Mouse (Mus musculus) embryonic fibroblast, embryonic 13.5 days (primary cell): Measurements from ENCODE around the gene Vstm4.

Experiments used
- CTCF ChIP-seq: IDR thresholded peaks from 2 replicates; pipeline ENCODE4 v1.5.1; 2011; ENCODE audit warnings: mild to moderate bottlenecking, control low read depth, low read length, moderate library complexity, borderline replicate concordance; ENCODE audit not compliant: insufficient read depth
- POLR2A ChIP-seq: IDR thresholded peaks from 2 replicates; pipeline ENCODE4 v1.6.1; 2011; ENCODE audit warnings: low read depth, mild to moderate bottlenecking, control low read depth, low read length, moderate library complexity

DNA sequence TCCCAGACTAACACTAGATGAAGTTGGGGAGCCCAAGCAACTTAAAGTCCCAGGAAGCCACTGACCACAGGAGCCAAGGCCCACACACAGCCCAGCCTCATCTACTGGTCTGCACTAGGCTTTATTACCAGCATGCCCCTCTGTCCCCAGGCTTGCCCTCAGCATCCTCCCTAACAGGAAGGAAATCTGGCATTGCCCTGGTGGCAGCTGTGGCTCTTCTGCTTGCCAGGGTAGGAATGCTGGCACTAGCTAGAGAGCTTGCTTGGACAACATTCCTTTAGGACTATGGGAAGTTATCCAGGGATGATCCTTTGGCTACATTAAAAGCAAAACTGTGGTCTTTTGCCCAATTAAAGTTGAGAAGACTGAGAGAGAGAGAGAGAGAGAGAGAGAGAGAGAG, 46.4 kb upstream of the Vstm4 start:
- TF ChIP-seq POLR2A, result no peak
- TF ChIP-seq CTCF, result no peak
